Mouse (Mus musculus) right cerebral cortex, postnatal 36 days (tissue): ENCODE results near the gene Pld4.

Experiments used
- DNase-seq, 2 experiments: peaks; one replicate each; pipeline ENCODE4 v3.0.0; 2022; ENCODE audit warnings: low spot score in 2 of 2, mixed read lengths in 1 of 2

Pld4 gene

GRCm38 (mm10) chr12:112737761-112738160 lies 22.7 kb upstream of the Pld4 start:
- no peak for DNase-seq

GRCm38 (mm10) chr12:112738281-112739022 lies 22.0 kb upstream of the Pld4 start:
- no peak for DNase-seq

- DNase-seq, result no peak
Observed at GRCm38 (mm10) chr12:112739023-112739568, 21.4 kb upstream of the Pld4 start.

- no peak for DNase-seq
Observed at GRCm38 (mm10) chr12:112742768-112743167, 17.7 kb upstream of the Pld4 start.

- peak; percentile 82 to 83 for DNase-seq
Observed at GRCm38 (mm10) chr12:112743168-112743975, 17.1 kb upstream of the Pld4 start.

DNA sequence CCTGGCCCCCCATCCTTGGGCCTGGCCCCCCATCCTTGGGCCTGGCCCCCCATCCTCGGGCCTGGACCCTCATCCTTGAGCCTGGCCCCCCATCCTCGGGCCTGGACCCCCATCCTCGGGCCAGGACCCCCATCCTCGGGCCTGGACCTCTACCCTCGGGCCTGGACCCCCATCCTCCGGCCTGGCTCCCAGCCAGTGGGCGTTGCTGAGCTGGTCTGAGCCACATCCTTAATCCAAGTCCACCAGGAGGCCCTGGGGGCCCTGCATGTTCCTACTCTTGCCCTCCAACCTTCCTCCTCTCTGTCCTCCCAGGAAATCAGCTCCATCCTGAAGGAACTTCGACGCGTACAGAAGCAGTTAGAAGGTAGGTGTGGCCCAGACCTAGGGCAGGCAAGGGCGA lies 16.2 kb upstream of the Pld4 start:
- DNase-seq, result no peak

- no peak for DNase-seq
Observed at GRCm38 (mm10) chr12:112744891-112745580, 15.4 kb upstream of the Pld4 start.

DNA sequence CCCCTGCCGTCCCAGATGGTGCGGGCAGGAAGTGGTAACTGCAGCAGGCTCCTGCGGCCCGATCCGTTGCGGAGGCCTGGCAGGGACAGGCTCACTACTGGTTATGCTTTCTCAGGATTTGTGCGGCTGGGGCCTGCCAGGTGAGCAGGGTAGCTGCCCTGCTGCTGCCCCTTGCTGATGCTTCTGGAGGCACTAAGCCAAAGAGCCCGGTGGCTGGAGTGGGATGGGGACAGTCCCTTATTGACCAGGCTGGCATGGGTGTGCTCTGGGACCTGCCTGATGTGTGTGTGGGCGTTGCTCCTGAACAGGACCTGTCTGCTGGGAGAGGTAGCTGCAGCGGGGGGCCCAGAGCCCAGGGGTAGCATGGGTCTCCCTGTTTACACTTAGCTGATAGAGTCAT lies 14.7 kb upstream of the Pld4 start:
- no peak for DNase-seq

DNA sequence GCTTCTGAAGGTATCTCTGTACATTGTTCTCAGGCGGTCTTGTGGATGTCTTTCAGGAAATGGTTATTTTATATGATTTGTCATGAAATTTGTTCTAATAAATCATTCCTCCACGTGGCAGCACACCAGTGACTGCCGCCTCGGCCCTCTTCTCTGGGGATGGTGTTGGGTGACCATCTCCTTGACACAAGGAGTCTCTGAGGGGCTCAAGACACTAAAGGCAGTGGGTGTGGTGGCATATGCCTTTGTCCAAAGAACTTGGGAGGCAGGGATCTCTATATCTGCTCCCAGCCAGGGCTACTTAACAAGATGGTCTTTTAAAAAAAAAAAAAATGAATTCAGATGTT lies 14.0 kb upstream of the Pld4 start:
- DNase-seq, result no peak

DNA sequence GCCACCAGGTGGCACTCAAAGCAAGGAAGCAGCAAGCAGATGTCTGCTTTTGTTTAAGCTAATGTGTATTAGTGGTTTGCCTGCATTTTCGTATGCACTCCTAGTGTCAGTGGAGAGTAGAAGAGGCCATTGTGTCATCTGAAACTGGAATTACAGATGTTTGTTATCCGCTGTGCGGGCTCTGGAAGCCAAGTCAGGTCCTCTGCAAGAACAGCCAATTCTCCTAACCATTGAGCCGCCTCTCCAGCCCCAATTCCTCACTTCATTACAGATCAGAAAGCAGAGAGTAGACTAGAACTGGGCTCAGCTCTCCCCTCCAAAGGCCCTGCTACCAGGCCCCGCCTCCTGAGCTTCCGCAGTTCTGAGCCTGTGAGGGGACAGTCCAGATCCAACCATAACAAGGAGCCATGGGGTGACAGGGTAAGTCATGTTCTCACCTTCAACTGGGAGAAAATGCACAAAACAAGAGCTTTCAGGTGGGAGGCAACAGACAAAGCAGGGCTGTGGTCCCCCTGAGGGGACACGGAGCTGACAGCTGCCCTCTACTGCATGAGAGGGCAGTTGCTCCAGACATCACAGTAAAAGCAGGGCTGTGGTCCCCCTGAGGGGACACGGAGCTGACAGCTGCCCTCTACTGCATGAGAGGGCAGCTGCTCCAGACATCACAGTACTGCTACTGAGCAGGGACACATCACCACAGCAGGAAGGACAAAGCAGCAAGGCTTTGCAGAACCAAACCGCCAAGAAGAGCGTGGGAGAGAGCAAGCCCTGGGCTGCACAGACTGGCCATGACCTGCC lies 13.4 kb upstream of the Pld4 start:
- DNase-seq, result no peak

DNA sequence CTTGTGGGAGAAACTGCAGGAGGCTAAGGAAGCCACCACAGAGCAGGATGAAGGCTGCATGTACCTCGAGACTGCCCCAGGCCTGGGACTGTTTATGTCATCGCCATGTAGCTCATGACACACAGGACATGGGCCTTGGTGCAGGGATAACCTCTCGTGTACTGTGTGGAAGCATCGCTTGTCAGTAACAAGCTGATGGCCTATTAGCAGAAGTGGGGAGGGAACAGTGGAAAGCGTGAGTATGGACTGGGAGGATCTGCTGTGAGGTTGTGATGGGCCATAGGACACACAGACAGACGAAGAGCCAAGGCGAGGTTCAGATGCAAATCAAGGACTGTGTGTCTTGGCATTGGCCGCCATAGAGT lies 12.9 kb upstream of the Pld4 start:
- no peak for DNase-seq

DNA sequence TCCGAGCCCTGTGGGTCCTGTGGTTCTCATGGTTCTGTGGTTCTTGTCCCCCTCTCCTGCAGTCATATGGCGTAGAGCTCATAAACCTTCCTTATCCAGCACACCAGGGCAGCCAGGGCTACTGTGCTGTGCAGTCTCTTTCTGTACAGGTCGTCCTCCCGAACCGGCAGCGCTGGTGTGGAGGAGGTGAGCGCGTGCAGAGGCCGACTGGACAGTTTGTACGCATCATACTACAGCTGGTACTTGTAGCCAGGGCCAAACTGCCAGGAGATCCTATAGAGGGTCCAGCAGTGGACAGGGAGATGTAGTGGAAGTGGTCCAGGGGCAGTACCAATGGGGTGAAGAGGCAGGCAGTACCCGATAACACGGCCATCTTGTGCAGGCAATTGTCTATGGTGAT lies 9.5 kb upstream of the Pld4 start:
- DNase-seq, result no peak

- DNase-seq, result no peak
Observed at GRCm38 (mm10) chr12:112752399-112752798, 8.1 kb upstream of the Pld4 start.

DNA sequence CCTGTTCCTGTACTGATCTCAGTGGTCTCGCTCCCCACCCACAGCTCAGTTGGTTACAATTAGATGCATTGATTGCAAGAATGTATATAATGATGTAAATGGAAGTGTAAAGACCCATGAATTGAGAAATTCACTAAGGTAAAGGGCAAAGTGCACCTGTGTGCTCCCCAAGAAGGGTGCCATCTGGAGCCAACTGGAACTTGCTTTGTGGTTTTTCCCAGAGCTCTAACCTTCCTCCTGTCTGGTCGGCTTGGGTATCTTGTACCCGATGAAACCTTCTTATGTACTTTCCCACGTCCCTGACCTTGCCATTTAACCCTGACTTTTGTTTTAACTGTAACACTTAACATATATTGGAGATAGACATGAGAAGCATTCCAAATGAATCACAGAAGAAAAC lies 4.6 kb upstream of the Pld4 start:
- DNase-seq, result no peak

DNA sequence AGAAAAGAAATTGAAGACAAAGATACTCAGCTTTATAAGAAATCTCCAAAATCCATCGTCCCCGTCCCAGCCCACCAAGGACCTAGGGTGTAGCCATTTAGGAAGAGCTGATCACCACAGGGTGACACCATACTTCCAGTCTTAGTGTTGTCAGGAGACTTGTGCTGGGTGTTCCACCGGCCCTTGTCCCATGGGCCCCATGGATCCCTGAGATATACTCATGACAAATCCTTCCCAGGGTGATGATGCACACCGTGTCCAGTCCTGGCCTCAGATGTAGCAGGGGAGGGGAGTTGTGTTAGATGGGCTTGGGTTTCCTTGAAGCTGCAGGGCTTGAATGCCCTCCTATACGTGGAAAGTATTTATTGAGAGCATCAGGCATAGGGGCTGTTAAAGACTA lies 2.6 kb upstream of the Pld4 start:
- DNase-seq, result no peak

GRCm38 (mm10) chr12:112759471-112759870 lies 984 bp upstream of the Pld4 start:
- DNase-seq, result no peak

DNA sequence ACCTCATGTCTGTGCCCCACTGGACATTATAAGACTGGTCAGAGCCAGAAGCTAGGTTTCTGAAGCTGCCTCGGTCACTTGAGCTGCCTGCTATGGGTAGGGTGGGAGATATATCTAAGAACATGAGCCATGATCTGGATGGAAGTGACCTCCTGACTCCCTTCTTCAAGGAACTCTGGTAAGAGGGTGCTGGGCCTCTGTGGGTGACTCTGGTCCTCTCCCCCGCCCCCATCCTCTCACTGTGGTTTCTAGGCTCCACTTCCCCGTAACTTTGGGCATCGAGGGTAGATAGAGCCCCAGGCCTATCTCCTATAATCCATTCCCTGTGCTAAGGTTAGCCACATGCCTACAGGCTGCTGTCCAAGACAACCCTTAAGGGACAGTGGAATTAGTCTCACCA lies 956 bp downstream of the Pld4 start:
- DNase-seq, result no peak

DNA sequence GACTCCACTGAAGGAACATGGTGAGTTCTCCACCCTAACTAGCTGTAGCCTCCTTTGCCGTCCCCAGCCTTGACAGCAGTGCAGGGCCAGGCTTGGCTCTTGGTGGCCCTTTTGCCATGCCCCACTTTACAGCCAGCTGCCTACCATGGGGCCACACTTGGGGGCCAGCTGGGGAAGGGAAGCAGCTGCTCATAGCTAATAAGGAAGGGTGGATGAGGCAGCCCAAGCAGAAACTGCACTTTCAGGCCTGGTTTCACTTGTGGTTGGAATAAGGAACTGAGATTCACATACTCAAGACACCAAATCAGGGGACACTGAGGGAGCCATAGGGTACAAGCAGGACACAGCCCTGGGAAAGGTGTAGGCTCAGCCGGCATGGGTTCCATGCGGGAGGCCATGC lies 1.6 kb downstream of the Pld4 start:
- DNase-seq, result no peak

DNA sequence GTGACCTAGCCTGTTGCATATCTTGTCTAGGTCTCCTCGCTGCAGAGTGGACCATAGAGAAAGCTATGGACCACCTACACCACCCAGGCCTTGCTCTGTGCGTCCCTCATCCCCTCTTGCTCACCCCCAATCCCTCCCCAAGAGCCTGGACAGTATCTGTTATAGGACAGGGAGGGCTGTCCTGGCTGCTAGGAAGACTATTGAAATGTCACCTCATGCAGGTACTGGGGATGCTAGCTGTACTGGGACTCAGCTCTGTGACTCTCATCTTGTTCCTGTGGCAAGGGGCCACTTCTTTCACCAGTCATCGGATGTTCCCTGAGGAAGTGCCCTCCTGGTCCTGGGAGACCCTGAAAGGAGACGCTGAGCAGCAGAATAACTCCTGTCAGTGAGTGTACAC lies 2.7 kb downstream of the Pld4 start:
- DNase-seq, result no peak

- DNase-seq, result no peak
Observed at GRCm38 (mm10) chr12:112764141-112764540, 3.7 kb downstream of the Pld4 start.

DNA sequence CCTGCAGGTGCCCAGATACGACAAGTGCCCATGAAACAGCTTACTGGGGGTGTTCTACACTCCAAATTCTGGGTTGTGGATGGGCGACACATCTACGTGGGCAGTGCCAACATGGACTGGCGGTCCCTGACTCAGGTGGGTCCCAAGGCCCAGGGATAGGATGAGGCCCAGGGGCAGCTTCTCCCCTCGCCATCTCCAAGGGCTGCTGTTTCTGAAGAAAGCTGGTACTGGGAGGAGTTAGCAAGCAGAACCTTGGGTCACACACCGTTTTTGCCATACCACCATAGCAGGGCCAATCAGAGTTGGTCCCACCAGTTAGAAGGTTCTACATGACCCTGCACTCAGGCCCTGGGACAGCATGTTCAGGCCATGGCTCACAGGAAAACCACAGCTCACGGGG lies 4.5 kb downstream of the Pld4 start:
- DNase-seq, result no peak

GRCm38 (mm10) chr12:112766586-112766985 lies 6.1 kb downstream of the Pld4 start:
- DNase-seq, result no peak
